10 mouse cellular contexts compared by ENCODE assay signal in genomic region chr16:56232736-56233135, GRCm38 (mm10). TPM values are rescaled to one million over a fixed set of nuclear protein-coding genes. Genes with fewer than 3 reads are reported as not detected.
DNase-seq lines count a peak whose midpoint lies in the region; ATAC-seq lines count a peak whose summit lies in the region.
"Had no signal": no experiment of that assay in that cellular context is flagged by ENCODE, and none has a peak within 500 bp of the region (broad histone marks: within the 10 kb centered on the region; RNA-seq: fewer than 3 reads in every experiment).

No protein-coding gene starts in this region.

- intact Hi-C loops in gastrocnemius, postnatal 36 days (cut with DNase I): no loop called here

- DNase-seq in kidney, postnatal 4 days: peak; percentile 9 to 13
- no peak for DNase-seq in kidney, adult 11 months
- peak; percentile 9 for DNase-seq in cerebellum, adult 11-12 months
- DNase-seq in cerebellum, adult 9-10 months: peak; percentile 13
- peak; percentile 26 to 41 for DNase-seq in gastrocnemius, postnatal 36 days
- no peak for DNase-seq in right cerebral cortex, postnatal 25 days
- no peak for DNase-seq in spleen, postnatal 4 days (ENCODE audit: low spot score in 2 of 2)
- DNase-seq: kidney, adult 8-10 months; right cerebral cortex, adult 18-20 months had no signal

- no peak for ATAC-seq in erythroblast, adult 5-6 weeks (replicated peaks; ENCODE audit: low FRiP score, poor library complexity, severe bottlenecking)

RNA-seq across cellular contexts. Expression of gene Impg2, which starts 28.6 kb away (rescaled TPM):
- under 1 TPM; 0.05 to 0.07 TPM for total RNA-seq in gastrocnemius, postnatal 36 days (2021)
- total RNA-seq in erythroblast, adult 5-6 weeks (2015; ENCODE audit: low replicate concordance): 1.5 and 4.4 TPM in 2 replicates
- total RNA-seq in erythroblast, adult 5-6 weeks (2017; ENCODE audit: low replicate concordance): 5.4 and 7.1 TPM in 2 replicates

Comparison
In these comparisons a context has a peak if more than half of its experiments do, and no peak if none do; other contexts are left out.
1. DNase-seq: peak in kidney, postnatal 4 days (2 of 2), cerebellum, adult 11-12 months (single experiment), cerebellum, adult 9-10 months (single experiment) and gastrocnemius, postnatal 36 days (2 of 2); none in kidney, adult 11 months (single experiment), right cerebral cortex, postnatal 25 days (single experiment) and spleen, postnatal 4 days (0 of 2).